Mouse (Mus musculus) stomach, postnatal 0 days (tissue): Measurements from ENCODE around the gene Otud7a. TPM values are rescaled to one million over a fixed set of nuclear protein-coding genes. Genes with fewer than 3 reads are reported as not detected.
A peak's percentile ranks its signal among the peaks of the same experiment; 100 is the strongest.

Experiments
- ATAC-seq: fragments of 200-750 bp; cut with Nextera tagmentation; 2 replicates; pipeline ENCODE4 v1.8.0; 2017; ENCODE audit not compliant: low FRiP score, low TSS enrichment
- DNase-seq: peaks from one replicate; pipeline ENCODE4 v3.0.0-alpha.2; 2016; ENCODE audit warnings: low spot score
- H3K27ac ChIP-seq: fragments of 300-500 bp; sonication (generic); replicated peaks from 2 replicates; pipeline ENCODE4 v1.5.1; 2014; ENCODE audit warnings: mild to moderate bottlenecking, control low read depth
- H3K27me3 ChIP-seq: fragments of 300-500 bp; sonication (generic); 2 replicates; pipeline ENCODE4 v1.6.1; 2014; ENCODE audit warnings: low read length; ENCODE audit not compliant: control insufficient read depth, insufficient read depth
- H3K36me3 ChIP-seq: fragments of 300-500 bp; sonication (generic); 2 replicates; pipeline ENCODE4 v1.6.1; 2014; ENCODE audit warnings: low read length, mixed read lengths; ENCODE audit not compliant: control insufficient read depth, insufficient read depth
- H3K4me1 ChIP-seq: fragments of 300-500 bp; sonication (generic); replicated peaks from 2 replicates; pipeline ENCODE4 v1.6.1; 2014; ENCODE audit warnings: antibody characterized with exemption; ENCODE audit not compliant: control insufficient read depth, insufficient read depth
- H3K4me2 ChIP-seq: fragments of 300-500 bp; sonication (generic); replicated peaks from 2 replicates; pipeline ENCODE4 v1.6.1; 2014; ENCODE audit warnings: low read depth, mild to moderate bottlenecking, control low read depth, moderate library complexity
- H3K4me3 ChIP-seq: fragments of 300-500 bp; sonication (generic); 2 replicates; pipeline ENCODE4 v1.5.1; 2014; ENCODE audit warnings: low read depth, low read length, control low read depth
- H3K9ac ChIP-seq: fragments of 300-500 bp; sonication (generic); 2 replicates; pipeline ENCODE4 v1.6.1; 2014; ENCODE audit warnings: mild to moderate bottlenecking, low read length, control low read depth, mixed read lengths
- H3K9me3 ChIP-seq: fragments of 300-500 bp; sonication (generic); 2 replicates; pipeline ENCODE4 v1.6.1; 2016; ENCODE audit warnings: low read length; ENCODE audit not compliant: control insufficient read depth
- CTCF ChIP-seq: IDR thresholded peaks from 2 replicates; pipeline ENCODE4 v1.5.1; 2016; ENCODE audit warnings: antibody characterized with exemption, low read depth, mild to moderate bottlenecking, moderate library complexity
- EP300 ChIP-seq: optimal IDR thresholded peaks from 2 replicates; pipeline ENCODE3; 2016; ENCODE audit warnings: antibody characterized with exemption
- WGBS: fragments of 180-500 bp; shearing (Covaris S2); extraction: QIAGEN DNeasy Blood & Tissue Kit; methylation state at CpG from one replicate; pipeline ENCODE4 v1.1.7; 2014; 5-methylcytosine and 5-hydroxymethylcytosine counted together
- polyA plus RNA-seq: library from polyadenylated mRNA; unstranded; fragments of >200 nt; fragmentation: Nextera tagmentation; extraction: Ambion mirVana; gene quantifications from 2 replicates; pipeline ENCODE4 v1.2.1, GENCODE M21; 2015

The Otud7a gene
- polyA plus RNA-seq, 1 experiment from 2014 or later: 0.13 TPM

- H3K27me3 ChIP-seq: no peaks in the 10 kb centered on the region
- no peaks in the 10 kb centered on the region for H3K36me3 ChIP-seq
- ATAC-seq (no peak), DNase-seq (no peak)
- no peak overlapping the region for H3K9ac ChIP-seq
- no peak overlapping the region for H3K4me3 ChIP-seq
- no peak overlapping the region for H3K4me2 ChIP-seq
- 69% methylated on average over 1 of the region's 1 CpGs for WGBS
- TF ChIP-seq CTCF (no peak), EP300 (no peak)
- no peak overlapping the region for H3K27ac ChIP-seq
- no peaks in the 10 kb centered on the region for H3K9me3 ChIP-seq
- H3K4me1 ChIP-seq: no peaks in the 10 kb centered on the region
These were observed 293.6 kb downstream of the Otud7a start for GRCm38 (mm10) chr7:63738142-63738541.

DNA sequence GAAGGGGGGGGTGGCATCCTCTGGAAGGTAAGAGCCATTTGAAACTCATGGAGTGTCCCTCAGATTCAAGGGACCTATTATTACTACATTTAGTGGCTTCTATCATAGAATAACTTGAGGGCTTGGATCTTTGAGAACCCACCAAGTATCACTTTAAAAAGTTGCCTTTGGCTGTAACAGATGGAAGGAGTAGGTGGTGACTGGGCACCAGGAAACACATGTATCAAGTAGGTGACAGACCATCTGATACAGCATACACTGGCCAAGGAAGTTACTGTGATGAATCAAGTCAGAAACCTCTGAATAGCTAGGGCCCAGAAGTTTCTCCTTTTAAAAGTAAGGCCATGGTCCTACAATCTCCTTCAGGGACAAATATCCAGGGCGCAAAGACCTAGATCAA is 298.6 kb downstream of the Otud7a start:
- 100% methylated on average over 1 of the region's 1 CpGs for whole genome bisulfite sequencing

DNA sequence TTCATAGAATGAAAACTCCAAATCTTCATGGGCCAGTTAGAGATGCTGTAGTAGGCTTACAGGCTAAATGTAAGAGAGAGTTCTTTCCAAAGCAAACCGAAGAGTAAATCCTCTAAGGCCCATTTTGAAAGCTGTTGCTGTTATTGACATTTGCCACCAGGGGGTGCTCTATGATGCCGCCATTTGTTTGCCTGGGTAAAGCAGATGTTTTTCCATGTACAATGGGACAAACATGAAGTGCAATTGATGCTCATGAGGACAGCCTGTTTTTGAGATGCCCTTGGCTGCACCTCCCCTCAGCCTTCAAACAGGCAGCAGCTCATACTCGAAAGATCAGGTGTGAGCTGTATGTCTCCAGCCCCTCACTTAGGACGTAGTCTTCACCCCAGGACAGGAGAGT is 307.5 kb downstream of the Otud7a start:
- H3K9me3 ChIP-seq: no peaks in the 10 kb centered on the region
- 39% methylated on average over 4 of the region's 4 CpGs for WGBS
- H3K27me3 ChIP-seq: peaks cover 9% of the 10 kb centered on the region; the same call in 1 of the 2 replicates
- no peak overlapping the region for H3K4me2 ChIP-seq
- H3K4me3 ChIP-seq: no peak overlapping the region
- DNase-seq (peak; percentile 47), ATAC-seq (no peak)
- no peak overlapping the region for H3K27ac ChIP-seq
- H3K9ac ChIP-seq: no peak overlapping the region
- H3K36me3 ChIP-seq: no peaks in the 10 kb centered on the region
- H3K4me1 ChIP-seq: no peaks in the 10 kb centered on the region; the same call in 1 of the 2 replicates
- TF ChIP-seq CTCF: peak; percentile 91
- no peak for TF ChIP-seq EP300

More for the DNA sequence above, 298.6 kb downstream of the Otud7a start:
- Histone ChIP-seq H3K27me3 (no peaks in the 10 kb centered on the region), H3K27ac (no peak overlapping the region), H3K4me3 (no peak overlapping the region), H3K9ac (no peak overlapping the region), H3K4me1 (no peaks in the 10 kb centered on the region), H3K4me2 (no peak overlapping the region), H3K9me3 (no peaks in the 10 kb centered on the region), H3K36me3 (no peaks in the 10 kb centered on the region)
- no peak for TF ChIP-seq CTCF
- no peak for TF ChIP-seq EP300
- DNase-seq (no peak), ATAC-seq (no peak)

DNA sequence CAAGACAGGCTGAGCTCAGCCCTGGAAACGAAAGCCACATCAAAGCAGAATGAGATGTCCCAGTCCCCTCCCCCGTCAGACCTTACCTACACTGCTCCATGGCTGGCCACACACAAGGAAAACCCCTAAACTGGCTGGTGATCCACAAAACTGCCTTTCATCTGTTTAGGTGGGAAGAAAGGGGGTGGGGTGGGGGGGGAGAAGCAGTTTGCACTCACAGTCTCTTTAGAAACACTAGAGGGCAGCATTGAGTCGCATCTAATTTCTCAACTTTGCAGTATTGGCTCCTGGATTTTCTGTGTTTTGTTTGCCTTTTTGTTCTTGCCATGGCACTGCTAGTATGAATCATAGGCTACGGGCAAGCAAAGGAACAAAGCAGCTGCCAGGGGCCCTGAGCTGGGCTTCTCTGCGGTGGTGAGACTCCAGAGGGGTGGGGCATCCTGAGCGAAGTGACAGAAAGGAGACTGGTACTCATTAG is 308.8 kb downstream of the Otud7a start:
- DNase-seq: peak; percentile 72

DNA sequence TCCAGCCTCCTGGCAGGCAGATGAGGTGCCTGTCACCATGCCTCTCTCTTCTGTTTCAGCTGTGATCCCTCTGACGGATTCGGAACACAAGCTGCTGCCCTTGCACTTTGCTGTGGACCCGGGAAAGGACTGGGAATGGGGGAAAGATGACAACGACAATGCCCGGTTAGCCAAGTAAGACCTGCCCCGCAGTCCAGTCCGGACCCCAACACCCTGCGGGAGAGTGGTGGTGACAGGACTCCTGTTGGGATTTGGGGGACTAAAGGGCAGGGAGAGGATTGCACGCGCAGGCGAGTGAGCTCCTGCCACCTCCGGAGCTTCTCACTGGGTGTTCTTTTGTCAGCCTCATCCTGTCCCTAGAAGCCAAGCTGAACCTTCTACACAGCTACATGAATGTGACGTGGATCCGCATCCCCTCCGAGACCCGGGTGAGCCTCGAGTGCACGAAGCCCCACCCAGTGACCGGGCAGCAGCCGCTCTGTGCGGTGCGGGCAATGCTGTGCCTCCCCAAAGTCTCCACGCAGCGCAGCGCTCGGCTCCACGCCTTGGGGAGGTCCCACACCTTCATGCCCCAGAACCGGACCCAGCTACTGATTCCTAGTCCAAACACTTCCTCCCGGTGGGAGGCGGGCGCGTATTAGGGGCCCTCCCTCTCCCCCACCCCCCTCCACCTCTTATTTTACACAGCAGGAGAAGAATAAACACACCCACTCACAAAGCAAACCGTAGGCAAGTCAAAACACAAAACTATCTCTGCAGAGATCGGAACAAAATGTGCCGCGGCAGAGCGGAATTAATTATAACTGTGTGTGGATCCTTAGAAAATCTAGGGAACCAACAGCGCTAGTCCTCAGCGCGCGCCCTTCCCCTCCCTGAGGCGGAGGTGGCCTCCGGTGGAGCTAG is 310.3 kb downstream of the Otud7a start:
- peaks cover 22% of the 10 kb centered on the region for H3K27me3 ChIP-seq
- no peaks in the 10 kb centered on the region for H3K36me3 ChIP-seq
- H3K4me3 ChIP-seq: peak overlapping the region; percentile 37
- H3K4me1 ChIP-seq: no peaks in the 10 kb centered on the region; the same call in 1 of the 2 replicates
- H3K27ac ChIP-seq: peak overlapping the region; percentile 75
- H3K4me2 ChIP-seq: peak overlapping the region; percentile 66
- no peaks in the 10 kb centered on the region for H3K9me3 ChIP-seq
- peak; percentile 43 for ATAC-seq
- peak; percentile 59 for DNase-seq
- peak overlapping the region; percentile 57 for H3K9ac ChIP-seq
- 3% methylated on average over 43 of the region's 43 CpGs for WGBS
- TF ChIP-seq EP300 (peak; percentile 88), CTCF (no peak)

More for the DNA sequence above, 308.8 kb downstream of the Otud7a start:
- H3K9me3 ChIP-seq: no peaks in the 10 kb centered on the region
- H3K4me2 ChIP-seq: no peak overlapping the region; the same call in 1 of the 2 replicates
- no peak overlapping the region for H3K9ac ChIP-seq
- no peaks in the 10 kb centered on the region; the same call in 1 of the 2 replicates for H3K4me1 ChIP-seq
- no peaks in the 10 kb centered on the region for H3K36me3 ChIP-seq
- TF ChIP-seq CTCF (peak; percentile 80), EP300 (no peak)
- H3K4me3 ChIP-seq: no peak overlapping the region
- no peak overlapping the region for H3K27ac ChIP-seq
- peaks cover 15% of the 10 kb centered on the region for H3K27me3 ChIP-seq
- peak; percentile 79 for ATAC-seq
- 10% methylated on average over 6 of the region's 6 CpGs for WGBS
